Mouse (Mus musculus): Measurements from ENCODE around the gene Anapc15-ps. TPM values are rescaled to one million over a fixed set of nuclear protein-coding genes. Genes with fewer than 3 reads are reported as not detected.
"Not testable (repeated sequence)": the region's sequence is repeated elsewhere in the genome, so short reads cannot be mapped to it uniquely, and the experiment has no call there.

The Anapc15-ps gene
- total RNA-seq, 2 experiments from 2014 or later, result not detected

- DNase-seq (ENCODE audit: low spot score in 2 of 2), result no peak
Measured at GRCm38 (mm10) chr10:95634751-95635150, 38.5 kb downstream of the Anapc15-ps start.

- DNase-seq (ENCODE audit: low spot score in 2 of 2), result no peak
Measured at GRCm38 (mm10) chr10:95634261-95634660, 39.0 kb downstream of the Anapc15-ps start.

- no peak for DNase-seq (ENCODE audit: low spot score in 2 of 2)
Measured at GRCm38 (mm10) chr10:95631568-95631967, 41.7 kb downstream of the Anapc15-ps start.

- no peak for DNase-seq (ENCODE audit: low spot score in 2 of 2)
Measured at GRCm38 (mm10) chr10:95630726-95631345, 42.4 kb downstream of the Anapc15-ps start.

GRCm38 (mm10) chr10:95630166-95630565 lies 43.1 kb downstream of the Anapc15-ps start:
- not testable (repeated sequence) for DNase-seq (ENCODE audit: low spot score in 2 of 2)

- no peak for DNase-seq (ENCODE audit: low spot score in 2 of 2)
Measured at GRCm38 (mm10) chr10:95628338-95628737, 44.9 kb downstream of the Anapc15-ps start.

GRCm38 (mm10) chr10:95627381-95627780 lies 45.9 kb downstream of the Anapc15-ps start:
- no peak for DNase-seq (ENCODE audit: low spot score in 2 of 2)

- DNase-seq (ENCODE audit: low spot score in 2 of 2), result no peak
Measured at GRCm38 (mm10) chr10:95625300-95625699, 48.0 kb downstream of the Anapc15-ps start.

- DNase-seq (ENCODE audit: low spot score in 2 of 2), result no peak
Measured at GRCm38 (mm10) chr10:95624007-95624406, 49.2 kb downstream of the Anapc15-ps start.

GRCm38 (mm10) chr10:95623518-95623905 lies 49.7 kb downstream of the Anapc15-ps start:
- DNase-seq (ENCODE audit: low spot score in 2 of 2), result no peak

Other genes with a start within 250 kb of the Anapc15-ps start
- 10 to 100 TPM; 75.6 to 79.6 TPM for gene Mrpl42, start 171.5 kb downstream of the Anapc15-ps start, total RNA-seq (2021)
- gene Ube2n, start 158.3 kb downstream of the Anapc15-ps start, total RNA-seq (2021), result 100 to 1,000 TPM; 199 to 202 TPM
- gene Nudt4, start 109.3 kb downstream of the Anapc15-ps start, total RNA-seq (2021), result 100 to 1,000 TPM; 140 to 145 TPM
- gene Gm33543, start 169.5 kb upstream of the Anapc15-ps start, total RNA-seq (2021), result under 1 TPM in 1 of 2 experiments, not detected in 1; 0.42 TPM

All from left cerebral cortex, adult 18-20 months (tissue).